15 mouse cellular contexts compared by ENCODE assay signal in genomic region chr5:73383647-73383970, GRCm38 (mm10). TPM values are rescaled to one million over a fixed set of nuclear protein-coding genes. Genes with fewer than 3 reads are reported as not detected.
DNase-seq lines count a peak whose midpoint lies in the region; ATAC-seq and TF ChIP-seq lines count a peak whose summit lies in the region.
"Had no signal": no experiment of that assay in that cellular context is flagged by ENCODE, and none has a peak within 500 bp of the region (broad histone marks: within the 10 kb centered on the region; RNA-seq: fewer than 3 reads in every experiment).

No protein-coding gene starts in this region.

- 50% methylated on average over 4 of the region's 4 CpGs for WGBS in forebrain, embryonic 13.5 days
- WGBS in forebrain, postnatal 0 days: 44% methylated on average over 4 of the region's 4 CpGs
- whole genome bisulfite sequencing in neural tube, embryonic 11.5 days: 40% methylated on average over 4 of the region's 4 CpGs
- WGBS in neural tube, embryonic 15.5 days: 21% methylated on average over 4 of the region's 4 CpGs

- peaks cover 4% of the 10 kb centered on the region; the same call in 1 of the 2 replicates for H3K27me3 ChIP-seq in forebrain, embryonic 13.5 days
- no peaks in the 10 kb centered on the region for H3K27me3 ChIP-seq in forebrain, postnatal 0 days (ENCODE audit: insufficient read depth, low read length)
- H3K27me3 ChIP-seq in neural tube, embryonic 11.5 days (ENCODE audit: control insufficient read depth, insufficient read depth, low read length): no peaks in the 10 kb centered on the region
- peaks cover 12% of the 10 kb centered on the region for H3K27me3 ChIP-seq in neural tube, embryonic 15.5 days (replicated peaks)
- H3K27me3 ChIP-seq: intestine, embryonic 15.5 days had no signal

- H3K9ac ChIP-seq in forebrain, embryonic 13.5 days: no peak overlapping the region
- no peak overlapping the region for H3K9ac ChIP-seq in forebrain, postnatal 0 days
- H3K9ac ChIP-seq in neural tube, embryonic 11.5 days (ENCODE audit: low read length): no peak overlapping the region
- H3K9ac ChIP-seq in neural tube, embryonic 15.5 days (replicated peaks): no peak overlapping the region
- H3K9ac ChIP-seq: embryonic facial prominence, embryonic 13.5 days; heart, embryonic 15.5 days; intestine, embryonic 15.5 days; liver, embryonic 15.5 days had no signal

- no peak overlapping the region for H3K4me2 ChIP-seq in forebrain, embryonic 13.5 days
- no peak overlapping the region for H3K4me2 ChIP-seq in forebrain, postnatal 0 days (ENCODE audit: low read depth)
- H3K4me2 ChIP-seq in neural tube, embryonic 11.5 days (ENCODE audit: low read depth): no peak overlapping the region
- H3K4me2 ChIP-seq in neural tube, embryonic 15.5 days: no peak overlapping the region
- H3K4me2 ChIP-seq: embryonic facial prominence, embryonic 13.5 days; heart, embryonic 15.5 days; intestine, embryonic 15.5 days; liver, embryonic 15.5 days had no signal

- no peaks in the 10 kb centered on the region for H3K36me3 ChIP-seq in forebrain, embryonic 13.5 days (ENCODE audit: poor library complexity, severe bottlenecking)
- H3K36me3 ChIP-seq in forebrain, postnatal 0 days (ENCODE audit: insufficient read depth): no peaks in the 10 kb centered on the region
- no peaks in the 10 kb centered on the region for H3K36me3 ChIP-seq in neural tube, embryonic 11.5 days (ENCODE audit: control insufficient read depth, insufficient read depth, low read length)
- no peaks in the 10 kb centered on the region for H3K36me3 ChIP-seq in neural tube, embryonic 15.5 days
- H3K36me3 ChIP-seq: embryonic facial prominence, embryonic 13.5 days; heart, embryonic 15.5 days; intestine, embryonic 15.5 days; liver, embryonic 15.5 days had no signal

- no peaks in the 10 kb centered on the region for H3K4me1 ChIP-seq in forebrain, embryonic 13.5 days
- H3K4me1 ChIP-seq in forebrain, postnatal 0 days (ENCODE audit: insufficient read depth): no peaks in the 10 kb centered on the region
- H3K4me1 ChIP-seq in neural tube, embryonic 11.5 days (ENCODE audit: control insufficient read depth, insufficient read depth, low read length): no peaks in the 10 kb centered on the region
- no peaks in the 10 kb centered on the region for H3K4me1 ChIP-seq in neural tube, embryonic 15.5 days
- H3K4me1 ChIP-seq: embryonic facial prominence, embryonic 13.5 days; heart, embryonic 15.5 days; intestine, embryonic 15.5 days; liver, embryonic 15.5 days had no signal

- H3K4me3 ChIP-seq in forebrain, embryonic 13.5 days: no peak overlapping the region
- no peak overlapping the region for H3K4me3 ChIP-seq in forebrain, postnatal 0 days (ENCODE audit: low read depth, low read length)
- H3K4me3 ChIP-seq in neural tube, embryonic 11.5 days (ENCODE audit: low read depth, low read length): no peak overlapping the region
- H3K4me3 ChIP-seq in neural tube, embryonic 15.5 days (replicated peaks): no peak overlapping the region
- H3K4me3 ChIP-seq: embryonic facial prominence, embryonic 13.5 days; heart, embryonic 15.5 days; intestine, embryonic 15.5 days; liver, embryonic 15.5 days had no signal

- H3K27ac ChIP-seq in forebrain, embryonic 13.5 days: no peak overlapping the region
- no peak overlapping the region for H3K27ac ChIP-seq in forebrain, postnatal 0 days (ENCODE audit: low read depth, low read length)
- no peak overlapping the region for H3K27ac ChIP-seq in neural tube, embryonic 11.5 days (ENCODE audit: low read depth, low read length)
- H3K27ac ChIP-seq in neural tube, embryonic 15.5 days (replicated peaks): no peak overlapping the region
- H3K27ac ChIP-seq: embryonic facial prominence, embryonic 13.5 days; heart, embryonic 15.5 days; intestine, embryonic 15.5 days; liver, embryonic 15.5 days had no signal

- no peak for DNase-seq in forebrain, postnatal 0 days
- no peak for DNase-seq in neural tube, embryonic 11.5 days (ENCODE audit: low spot score)
- DNase-seq in mesoderm, embryonic 11.5 days (ENCODE audit: low read depth, low spot score): peak; percentile 44
- no peak for DNase-seq in embryo, embryonic 9.5 days (ENCODE audit: extremely low spot score)
- DNase-seq in c-Kit-positive CD71-positive TER-119-positive erythroid progenitor cells, embryonic 14.5 days (ENCODE audit: low spot score): no peak
- no peak for DNase-seq in adrenal gland, postnatal 25 days
- DNase-seq: gastrocnemius, postnatal 25 days had no signal

- H3K9me3 ChIP-seq in forebrain, embryonic 13.5 days (replicated peaks): no peaks in the 10 kb centered on the region
- no peaks in the 10 kb centered on the region for H3K9me3 ChIP-seq in forebrain, postnatal 0 days (ENCODE audit: low read length)
- no peaks in the 10 kb centered on the region for H3K9me3 ChIP-seq in neural tube, embryonic 11.5 days (ENCODE audit: control insufficient read depth, low read length)
- no peaks in the 10 kb centered on the region for H3K9me3 ChIP-seq in neural tube, embryonic 15.5 days (replicated peaks)
- H3K9me3 ChIP-seq: embryonic facial prominence, embryonic 13.5 days; heart, embryonic 15.5 days; intestine, embryonic 15.5 days; liver, embryonic 15.5 days had no signal

- peak; percentile 44; the same call in 1 of the 2 replicates for ATAC-seq in forebrain, embryonic 13.5 days
- ATAC-seq in forebrain, postnatal 0 days: no peak
- ATAC-seq in neural tube, embryonic 11.5 days (ENCODE audit: insufficient read depth, low FRiP score, low TSS enrichment): peak; percentile 62; the same call in 1 of the 2 replicates
- no peak for ATAC-seq in neural tube, embryonic 15.5 days (ENCODE audit: low FRiP score)
- ATAC-seq: intestine, embryonic 15.5 days had no signal

- no peak for TF ChIP-seq CTCF in forebrain, postnatal 0 days (IDR thresholded peaks at IDR 0.05; ENCODE audit: low read depth)

RNA-seq across cellular contexts. Expression of gene Cwh43, which starts 22.3 kb away (rescaled TPM):
- 0.09 and 0.30 TPM in 2 replicates for polyA plus RNA-seq in forebrain, embryonic 13.5 days (2015; fragmentation: Nextera tagmentation; extraction: Ambion mirVana)
- total RNA-seq in forebrain, postnatal 0 days (2014; rRNA removed): 0.14 and 1.5 TPM in 2 replicates
- polyA plus RNA-seq in forebrain, postnatal 0 days (2015; fragmentation: Nextera tagmentation; extraction: Ambion mirVana): 0.51 and 0.65 TPM in 2 replicates
- not detected in 2 replicates for polyA plus RNA-seq in neural tube, embryonic 11.5 days (2014; fragmentation: Nextera tagmentation; extraction: Ambion mirVana)
- 0.45 and 0.56 TPM in 2 replicates for polyA plus RNA-seq in neural tube, embryonic 15.5 days (2015; fragmentation: Nextera tagmentation; extraction: Ambion mirVana)
- total RNA-seq in adrenal gland, postnatal 25 days (2021): 0.12 TPM in 1 of 2 replicates, not detected in the other
- total RNA-seq: gastrocnemius, postnatal 25 days; megakaryocyte progenitor cell, adult 5-6 weeks; MEL had no signal
- polyA plus RNA-seq: heart, embryonic 15.5 days; liver, embryonic 15.5 days had no signal

RNA-seq across cellular contexts. Expression of gene Ociad2, which starts 42.8 kb away (rescaled TPM):
- 13.5 and 16.7 TPM in 2 replicates for polyA plus RNA-seq in forebrain, embryonic 13.5 days (2015; fragmentation: Nextera tagmentation; extraction: Ambion mirVana)
- total RNA-seq in forebrain, postnatal 0 days (2014; rRNA removed): 12.7 and 16.5 TPM in 2 replicates
- 25.5 and 30.6 TPM in 2 replicates for polyA plus RNA-seq in forebrain, postnatal 0 days (2015; fragmentation: Nextera tagmentation; extraction: Ambion mirVana)
- 6.1 and 9.4 TPM in 2 replicates for polyA plus RNA-seq in neural tube, embryonic 11.5 days (2014; fragmentation: Nextera tagmentation; extraction: Ambion mirVana)
- polyA plus RNA-seq in neural tube, embryonic 15.5 days (2015; fragmentation: Nextera tagmentation; extraction: Ambion mirVana): 25.4 and 35.8 TPM in 2 replicates
- 17.4 and 24.9 TPM in 2 replicates for total RNA-seq in adrenal gland, postnatal 25 days (2021)

Comparison
In these comparisons a context has a peak if more than half of its experiments do, and no peak if none do; other contexts are left out.
1. ATAC-seq: peak in forebrain, embryonic 13.5 days (single experiment) and neural tube, embryonic 11.5 days (single experiment); none in forebrain, postnatal 0 days (single experiment) and neural tube, embryonic 15.5 days (single experiment).